Mouse (Mus musculus): ENCODE measurements around the gene Hdc. TPM values are rescaled to one million over a fixed set of nuclear protein-coding genes. Genes with fewer than 3 reads are reported as not detected.

Hdc gene
- 129 and 142 TPM in 2 replicates for polyA plus RNA-seq (2015; fragmentation: Nextera tagmentation; extraction: Ambion mirVana)

DNA sequence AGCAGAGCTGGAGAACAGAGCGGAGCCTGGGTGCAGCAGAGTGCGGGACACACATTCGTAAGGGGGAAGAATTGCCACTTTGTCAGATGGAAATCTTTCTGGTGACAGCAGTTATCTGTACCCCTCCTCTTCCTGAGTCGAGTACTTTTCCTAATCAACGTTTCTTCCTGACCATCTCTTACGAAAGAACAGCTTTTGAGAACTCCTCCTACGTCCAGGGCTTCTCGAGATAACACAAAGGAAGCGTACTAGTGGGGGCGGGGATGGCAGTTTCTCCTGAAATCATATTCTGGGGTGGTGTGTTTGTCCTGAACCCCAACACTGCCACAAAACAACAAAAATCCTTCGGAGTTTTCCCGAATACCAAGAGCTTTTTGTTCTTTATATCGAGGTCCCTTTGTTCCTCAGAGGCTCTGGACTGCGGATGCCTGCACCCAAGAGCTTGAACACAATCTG is at the start of gene Hdc:
Gene Hdc (minus strand): TSS at position 51 of the 456 bp plus-strand sequence.
- H3K4me2 ChIP-seq (replicated peaks) = no peak within 1 kb of the TSS
- WGBS = 79% methylated on average over 14 of the region's 14 CpGs
- no peaks in the 10 kb centered on the region for H3K4me1 ChIP-seq
- no peaks in the 10 kb centered on the region for H3K27me3 ChIP-seq
- H3K9me3 ChIP-seq (replicated peaks) = no peaks in the 10 kb centered on the region
- H3K36me3 ChIP-seq = no peaks in the 10 kb centered on the region
- ATAC-seq (ENCODE audit: insufficient number of reproducible peaks, low FRiP score, low TSS enrichment, low read depth) = no peak
- H3K4me3 ChIP-seq (replicated peaks) = no peak within 1 kb of the TSS
- H3K27ac ChIP-seq (replicated peaks) = no peak within 1 kb of the TSS
- no peak within 1 kb of the TSS for H3K9ac ChIP-seq

GRCm38 (mm10) chr2:126668621-126669252 is 49.6 kb upstream of the Hdc start:
- Histone ChIP-seq H3K4me1 (peaks cover 13% of the 10 kb centered on the region), H3K9me3 (replicated peaks) (no peaks in the 10 kb centered on the region), H3K4me2 (replicated peaks) (no peak overlapping the region), H3K27me3 (no peaks in the 10 kb centered on the region), H3K4me3 (replicated peaks) (no peak overlapping the region), H3K36me3 (no peaks in the 10 kb centered on the region), H3K27ac (replicated peaks) (no peak overlapping the region), H3K9ac (no peak overlapping the region)
- 90% methylated on average over 5 of the region's 5 CpGs for WGBS
- no peak for ATAC-seq (ENCODE audit: insufficient number of reproducible peaks, low FRiP score, low TSS enrichment, low read depth)

GRCm38 (mm10) chr2:126665984-126666383 is 46.9 kb upstream of the Hdc start:
- 75% methylated on average over 3 of the region's 3 CpGs for WGBS
- Histone ChIP-seq H3K27me3 (no peaks in the 10 kb centered on the region), H3K27ac (replicated peaks) (no peak overlapping the region; the same call in 1 of the 2 replicates), H3K36me3 (no peaks in the 10 kb centered on the region), H3K9me3 (replicated peaks) (no peaks in the 10 kb centered on the region), H3K4me2 (replicated peaks) (no peak overlapping the region), H3K4me3 (replicated peaks) (no peak overlapping the region), H3K9ac (no peak overlapping the region), H3K4me1 (0 out of 2 replicates have a peak, but pooled peaks cover 2% of the 10 kb centered on the region)
- ATAC-seq (ENCODE audit: insufficient number of reproducible peaks, low FRiP score, low TSS enrichment, low read depth) = no peak

DNA sequence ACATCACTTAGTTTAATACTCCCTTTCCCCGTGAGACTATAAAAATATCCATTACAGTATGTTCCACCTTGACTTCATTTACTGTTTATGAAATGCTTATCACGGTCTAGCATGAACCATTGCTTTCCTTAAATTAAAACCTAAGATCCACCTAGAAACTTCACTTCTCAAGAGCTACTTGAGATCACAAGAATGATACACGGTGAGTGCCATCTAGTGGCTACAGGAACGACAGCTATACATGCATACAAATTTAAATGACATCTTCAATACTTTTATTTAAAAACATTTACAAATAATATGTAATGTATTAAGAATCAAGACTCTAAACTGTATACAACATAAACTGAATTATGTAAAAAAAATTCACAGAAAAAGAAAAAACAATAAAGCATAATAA is 44.4 kb upstream of the Hdc start:
- 51% methylated on average over 4 of the region's 4 CpGs for WGBS
- Histone ChIP-seq H3K9me3 (replicated peaks) (no peaks in the 10 kb centered on the region), H3K4me2 (replicated peaks) (no peak overlapping the region), H3K4me3 (replicated peaks) (no peak overlapping the region), H3K27me3 (no peaks in the 10 kb centered on the region), H3K36me3 (no peaks in the 10 kb centered on the region), H3K27ac (replicated peaks) (no peak overlapping the region), H3K9ac (no peak overlapping the region), H3K4me1 (0 out of 2 replicates have a peak, but pooled peaks cover 2% of the 10 kb centered on the region)
- no peak for ATAC-seq (ENCODE audit: insufficient number of reproducible peaks, low FRiP score, low TSS enrichment, low read depth)

DNA sequence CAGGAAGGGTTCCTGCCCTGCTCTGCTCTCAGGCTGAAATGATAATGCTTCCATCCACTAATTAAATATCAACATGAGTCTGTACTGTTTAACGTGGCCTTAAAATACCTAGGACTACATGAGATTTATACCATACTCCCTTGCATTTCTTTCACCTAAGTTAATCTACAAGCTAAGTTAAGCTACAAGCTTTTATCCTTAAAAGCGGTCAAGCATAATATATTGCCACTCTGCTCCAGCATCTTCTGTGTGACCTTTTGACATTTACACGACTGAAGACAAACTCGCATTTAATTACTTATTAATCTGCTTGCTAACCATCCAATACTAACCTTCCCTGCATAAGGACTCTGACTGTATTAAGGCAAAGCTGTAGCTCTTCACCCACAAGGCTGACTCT is 33.8 kb upstream of the Hdc start:
- no peaks in the 10 kb centered on the region for H3K9me3 ChIP-seq (replicated peaks)
- WGBS = 87% methylated on average over 4 of the region's 4 CpGs
- H3K27ac ChIP-seq (replicated peaks) = no peak overlapping the region
- H3K4me2 ChIP-seq (replicated peaks) = no peak overlapping the region
- no peak overlapping the region for H3K4me3 ChIP-seq (replicated peaks)
- ATAC-seq (ENCODE audit: insufficient number of reproducible peaks, low FRiP score, low TSS enrichment, low read depth) = no peak
- H3K9ac ChIP-seq = no peak overlapping the region
- no peaks in the 10 kb centered on the region for H3K4me1 ChIP-seq
- no peaks in the 10 kb centered on the region for H3K27me3 ChIP-seq
- peaks cover 36% of the 10 kb centered on the region for H3K36me3 ChIP-seq

DNA sequence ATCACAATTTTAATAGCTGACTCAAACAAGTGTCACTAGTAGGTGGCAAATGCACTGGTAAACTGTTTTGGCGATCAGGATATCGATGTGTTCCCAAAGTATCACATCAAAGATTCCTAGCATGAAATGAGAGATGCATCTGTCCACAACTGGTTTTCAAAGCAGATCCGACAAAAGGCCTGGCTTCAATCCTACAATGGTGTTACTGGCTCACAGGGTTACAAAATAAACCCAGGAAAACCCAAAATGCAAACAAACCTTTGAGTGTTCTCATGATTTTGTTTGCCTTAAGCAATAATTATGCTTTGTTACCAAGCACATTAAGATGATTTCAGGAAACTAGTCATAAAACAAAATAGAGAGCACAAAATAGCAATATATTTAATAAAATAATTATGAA is 28.7 kb upstream of the Hdc start:
- Histone ChIP-seq H3K9ac (no peak overlapping the region), H3K9me3 (replicated peaks) (no peaks in the 10 kb centered on the region), H3K27me3 (no peaks in the 10 kb centered on the region), H3K36me3 (peaks cover 59% of the 10 kb centered on the region), H3K4me2 (replicated peaks) (no peak overlapping the region), H3K27ac (replicated peaks) (no peak overlapping the region), H3K4me3 (replicated peaks) (no peak overlapping the region), H3K4me1 (no peaks in the 10 kb centered on the region)
- WGBS = 87% methylated on average over 3 of the region's 3 CpGs
- ATAC-seq (ENCODE audit: insufficient number of reproducible peaks, low FRiP score, low TSS enrichment, low read depth) = no peak

- H3K9me3 ChIP-seq (replicated peaks) = no peaks in the 10 kb centered on the region
- no peak overlapping the region for H3K9ac ChIP-seq
- no peaks in the 10 kb centered on the region for H3K27me3 ChIP-seq
- H3K4me1 ChIP-seq = no peaks in the 10 kb centered on the region
- no peak overlapping the region for H3K27ac ChIP-seq (replicated peaks)
- H3K36me3 ChIP-seq = peaks cover 60% of the 10 kb centered on the region
- 91% methylated on average over 5 of the region's 5 CpGs for WGBS
- no peak overlapping the region for H3K4me2 ChIP-seq (replicated peaks)
- ATAC-seq (ENCODE audit: insufficient number of reproducible peaks, low FRiP score, low TSS enrichment, low read depth) = no peak
- no peak overlapping the region for H3K4me3 ChIP-seq (replicated peaks)
These were observed 27.4 kb upstream of the Hdc start for GRCm38 (mm10) chr2:126646461-126646860.

- H3K36me3 ChIP-seq = peaks cover 65% of the 10 kb centered on the region
- H3K27ac ChIP-seq (replicated peaks) = no peak overlapping the region
- no peaks in the 10 kb centered on the region for H3K9me3 ChIP-seq (replicated peaks)
- H3K4me2 ChIP-seq (replicated peaks) = no peak overlapping the region
- no peak overlapping the region for H3K9ac ChIP-seq
- H3K4me1 ChIP-seq = no peaks in the 10 kb centered on the region
- 100% methylated on average over 1 of the region's 1 CpGs for WGBS
- no peak for ATAC-seq (ENCODE audit: insufficient number of reproducible peaks, low FRiP score, low TSS enrichment, low read depth)
- no peak overlapping the region for H3K4me3 ChIP-seq (replicated peaks)
- no peaks in the 10 kb centered on the region for H3K27me3 ChIP-seq
These were observed 25.7 kb upstream of the Hdc start for GRCm38 (mm10) chr2:126644768-126645167.

- 89% methylated on average over 2 of the region's 2 CpGs for WGBS
- no peak overlapping the region for H3K9ac ChIP-seq
These were observed 21.2 kb upstream of the Hdc start for GRCm38 (mm10) chr2:126640298-126640697.

DNA sequence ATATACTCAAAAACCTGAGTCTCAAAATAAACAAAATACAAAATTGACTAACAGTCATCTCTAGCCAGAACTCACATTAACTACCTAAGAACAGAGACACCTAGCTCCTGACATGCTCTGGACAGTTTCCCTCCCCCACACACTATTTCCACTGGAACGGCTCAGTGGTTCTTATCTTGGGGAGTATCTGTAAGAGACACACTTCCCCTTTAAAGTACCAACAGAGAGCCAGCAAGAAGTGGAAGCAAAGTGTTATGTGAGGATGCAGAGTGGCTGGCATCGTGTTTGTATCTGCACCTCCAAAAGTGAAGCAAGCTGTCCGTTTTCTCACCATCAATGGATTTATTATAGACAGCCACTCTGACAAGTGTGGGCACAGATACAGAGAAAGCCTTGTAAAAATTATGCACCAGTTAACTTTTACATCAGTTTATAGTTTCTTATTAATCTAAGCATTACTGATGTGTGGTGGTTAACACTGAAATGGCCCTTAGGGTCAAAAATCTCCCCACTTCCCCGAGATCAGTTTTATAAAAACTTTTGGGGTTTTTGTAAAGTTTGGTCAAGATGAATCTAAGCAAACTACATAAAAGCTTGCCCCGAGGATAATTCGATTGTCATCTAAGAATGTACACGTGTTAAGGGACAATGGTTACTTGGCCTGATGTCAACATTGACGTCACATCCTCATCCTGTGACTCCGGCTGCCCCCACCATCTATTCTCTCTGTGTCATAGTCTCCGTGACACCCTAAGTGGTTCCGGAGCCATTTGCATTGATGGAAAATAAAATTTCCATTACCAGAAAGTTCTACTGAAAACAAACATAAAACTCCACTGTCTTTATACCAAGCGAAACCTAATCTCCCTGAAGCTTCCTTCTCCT is 17.1 kb upstream of the Hdc start:
- 73% methylated on average over 12 of the region's 12 CpGs for WGBS
- no peak overlapping the region for H3K4me2 ChIP-seq (replicated peaks)
- H3K4me1 ChIP-seq = no peaks in the 10 kb centered on the region
- H3K27me3 ChIP-seq = no peaks in the 10 kb centered on the region
- no peaks in the 10 kb centered on the region for H3K9me3 ChIP-seq (replicated peaks)
- no peak for ATAC-seq (ENCODE audit: insufficient number of reproducible peaks, low FRiP score, low TSS enrichment, low read depth)
- H3K27ac ChIP-seq (replicated peaks) = no peak overlapping the region
- H3K4me3 ChIP-seq (replicated peaks) = no peak overlapping the region
- peaks cover 23% of the 10 kb centered on the region for H3K36me3 ChIP-seq
- no peak overlapping the region for H3K9ac ChIP-seq

More at GRCm38 (mm10) chr2:126640298-126640697, 21.2 kb upstream of the Hdc start:
- Histone ChIP-seq H3K4me2 (replicated peaks) (no peak overlapping the region), H3K27ac (replicated peaks) (no peak overlapping the region), H3K4me1 (no peaks in the 10 kb centered on the region), H3K4me3 (replicated peaks) (no peak overlapping the region), H3K36me3 (peaks cover 53% of the 10 kb centered on the region), H3K27me3 (no peaks in the 10 kb centered on the region), H3K9me3 (replicated peaks) (no peaks in the 10 kb centered on the region)
- ATAC-seq (ENCODE audit: insufficient number of reproducible peaks, low FRiP score, low TSS enrichment, low read depth) = no peak

- Histone ChIP-seq H3K9ac (no peak overlapping the region), H3K9me3 (replicated peaks) (no peaks in the 10 kb centered on the region), H3K36me3 (peaks cover 4% of the 10 kb centered on the region; the same call in 1 of the 2 replicates), H3K27ac (replicated peaks) (no peak overlapping the region), H3K4me2 (replicated peaks) (no peak overlapping the region), H3K4me1 (peaks cover 6% of the 10 kb centered on the region), H3K4me3 (replicated peaks) (no peak overlapping the region), H3K27me3 (no peaks in the 10 kb centered on the region)
- ATAC-seq (ENCODE audit: insufficient number of reproducible peaks, low FRiP score, low TSS enrichment, low read depth) = no peak
- 83% methylated on average over 2 of the region's 2 CpGs for WGBS
These were observed 14.1 kb upstream of the Hdc start for GRCm38 (mm10) chr2:126633165-126633564.
